Mouse (Mus musculus) CH12.LX (cell line): ENCODE measurements at regions not wholly inside any gene's neighbourhood (a gene's known extent, or its start where the extent isn't known, plus 50 kb on each side); places are given as distances from the start of the nearest gene placed in this dataset.

Experiments used
- DNase-seq: peaks from one replicate; pipeline ENCODE4 v3.0.0-alpha.2; 2013; ENCODE audit errors: extremely low read depth
- H3K27ac ChIP-seq: 2 replicates; pipeline ENCODE4 v1.5.1; 2012; ENCODE audit warnings: low read depth, mild to moderate bottlenecking, control low read depth, moderate library complexity; ENCODE audit not compliant: insufficient read depth
- H3K27me3 ChIP-seq: replicated peaks from 2 replicates; pipeline ENCODE3; 2012; ENCODE audit warnings: inconsistent platforms
- H3K36me3 ChIP-seq, 2 experiments: replicated peaks in 1 of 2; 2 replicates each; pipeline versions ENCODE3 to v1.6.1; 2012; ENCODE audit warnings: inconsistent platforms in 1 of 2, low read length in 1 of 2, mild to moderate bottlenecking in 1 of 2, mixed read lengths in 1 of 2, moderate library complexity in 1 of 2; ENCODE audit not compliant: control insufficient read depth in 1 of 2, insufficient read depth in 1 of 2
- H3K4me1 ChIP-seq, 2 experiments: 2 replicates each; pipeline ENCODE4 v1.6.1; 2012; ENCODE audit warnings: inconsistent platforms in 1 of 2, moderate library complexity in 1 of 2; ENCODE audit not compliant: insufficient read depth in 2 of 2, control insufficient read depth in 1 of 2
- H3K4me2 ChIP-seq: 2 replicates; pipeline ENCODE4 v1.6.1; 2012; ENCODE audit warnings: low read depth, mild to moderate bottlenecking, control low read depth; ENCODE audit not compliant: poor library complexity, insufficient read depth, severe bottlenecking
- H3K4me3 ChIP-seq, 3 experiments: fragments of 150-350 bp in 1 of 3; sonication (generic) in 1 of 3; replicated peaks in 1 of 3; 2 replicates each; pipeline versions ENCODE3 to v1.5.1; 2011 to 2012; ENCODE audit warnings: low read depth in 2 of 3, low read length in 2 of 3, mild to moderate bottlenecking in 2 of 3, moderate library complexity in 2 of 3, control low read depth in 1 of 3, improper control_type of control experiment in 1 of 3, inconsistent platforms in 1 of 3, mixed read lengths in 1 of 3; ENCODE audit not compliant: poor library complexity in 1 of 3
- H3K79me2 ChIP-seq: replicated peaks from 2 replicates; pipeline ENCODE4 v1.6.1; 2012; ENCODE audit warnings: mild to moderate bottlenecking, moderate library complexity; ENCODE audit not compliant: control insufficient read depth, poor library complexity, insufficient read depth, severe bottlenecking; ENCODE audit errors: extremely low read depth
- H3K9ac ChIP-seq: 2 replicates; pipeline ENCODE4 v1.6.1; 2012; ENCODE audit warnings: low read depth, mild to moderate bottlenecking, control low read depth, moderate library complexity; ENCODE audit not compliant: insufficient read depth
- H3K9me3 ChIP-seq: replicated peaks from 2 replicates; pipeline ENCODE3; 2012; ENCODE audit warnings: low read length, inconsistent platforms, mixed read lengths
- BHLHE40 ChIP-seq: IDR thresholded peaks from 2 replicates; pipeline ENCODE4 v1.6.1; 2011; ENCODE audit warnings: mild to moderate bottlenecking, low read depth, low read length, improper control_type of control experiment
- CHD1 ChIP-seq: IDR thresholded peaks from 2 replicates; pipeline ENCODE4 v1.6.1; 2012; ENCODE audit warnings: low read depth, low read length, improper control_type of control experiment, inconsistent platforms
- CHD2 ChIP-seq: IDR thresholded peaks from 2 replicates; pipeline ENCODE4 v1.6.1; 2011; ENCODE audit warnings: low read length, improper control_type of control experiment
- CTCF ChIP-seq, 2 experiments: IDR thresholded peaks in 1 of 2; conservative IDR thresholded peaks in 1 of 2; 2 replicates each; pipeline ENCODE4 v1.5.1; 2011 to 2012; ENCODE audit warnings: low read depth in 2 of 2, low read length in 2 of 2, improper control_type of control experiment in 1 of 2, inconsistent platforms in 1 of 2, mild to moderate bottlenecking in 1 of 2, moderate library complexity in 1 of 2
- E2F4 ChIP-seq: IDR thresholded peaks from 2 replicates; pipeline ENCODE4 v1.6.1; 2011; ENCODE audit warnings: low read depth, low read length, improper control_type of control experiment; ENCODE audit not compliant: insufficient replicate concordance
- ETS1 ChIP-seq: conservative IDR thresholded peaks from 2 replicates; pipeline ENCODE4 v1.6.1; 2012; ENCODE audit warnings: low read depth, mild to moderate bottlenecking, inconsistent platforms, low read length, improper control_type of control experiment, moderate library complexity
- GABPA ChIP-seq: IDR thresholded peaks from 2 replicates; pipeline ENCODE4 v1.6.1; 2012; ENCODE audit warnings: low read depth, low read length, improper control_type of control experiment, inconsistent platforms; ENCODE audit not compliant: insufficient replicate concordance
- IRF4 ChIP-seq: IDR thresholded peaks from 2 replicates; pipeline ENCODE4 v1.6.1; 2014; ENCODE audit warnings: low read depth, mild to moderate bottlenecking, inconsistent platforms, low read length, improper control_type of control experiment
- JUN ChIP-seq: IDR thresholded peaks from 2 replicates; pipeline ENCODE4 v1.6.1; 2011; ENCODE audit warnings: low read depth, mild to moderate bottlenecking, low read length, improper control_type of control experiment, moderate library complexity; ENCODE audit not compliant: insufficient read depth
- JUND ChIP-seq: conservative IDR thresholded peaks from 2 replicates; pipeline ENCODE4 v1.6.1; 2011; ENCODE audit warnings: low read depth, low read length, improper control_type of control experiment
- KAT2A ChIP-seq: IDR thresholded peaks from 2 replicates; pipeline ENCODE4 v1.6.1; 2012; ENCODE audit warnings: low read length, improper control_type of control experiment, inconsistent platforms; ENCODE audit not compliant: insufficient replicate concordance
- MAFK ChIP-seq: IDR thresholded peaks from 2 replicates; pipeline ENCODE4 v1.6.1; 2011; ENCODE audit warnings: low read length, improper control_type of control experiment; ENCODE audit not compliant: insufficient replicate concordance
- MAX ChIP-seq: IDR thresholded peaks from 2 replicates; pipeline ENCODE4 v1.6.1; 2011; ENCODE audit warnings: low read length, improper control_type of control experiment
- MAZ ChIP-seq: IDR thresholded peaks from 2 replicates; pipeline ENCODE4 v1.6.1; 2012; ENCODE audit warnings: low read depth, mild to moderate bottlenecking, inconsistent platforms, low read length, improper control_type of control experiment, moderate library complexity
- MEF2A ChIP-seq: IDR thresholded peaks from 2 replicates; pipeline ENCODE4 v1.6.1; 2014; ENCODE audit warnings: low read depth, mild to moderate bottlenecking, inconsistent platforms, low read length, improper control_type of control experiment, borderline replicate concordance
- MXI1 ChIP-seq: IDR thresholded peaks from 2 replicates; pipeline ENCODE4 v1.6.1; 2011; ENCODE audit warnings: mild to moderate bottlenecking, low read depth, low read length, improper control_type of control experiment
- MYC ChIP-seq: IDR thresholded peaks from 2 replicates; pipeline ENCODE4 v1.6.1; 2011; ENCODE audit warnings: low read depth, mild to moderate bottlenecking, improper control_type of control experiment, low read length
- NELFE ChIP-seq: IDR thresholded peaks from 2 replicates; pipeline ENCODE4 v1.6.1; 2011; ENCODE audit warnings: low read depth, low read length, improper control_type of control experiment
- PAX5 ChIP-seq: IDR thresholded peaks from 2 replicates; pipeline ENCODE4 v1.6.1; 2012; ENCODE audit warnings: low read length, inconsistent platforms, mixed read lengths
- POLR2A ChIP-seq: IDR thresholded peaks from 2 replicates; pipeline ENCODE4 v1.6.1; 2011; ENCODE audit warnings: low read depth, mild to moderate bottlenecking, improper control_type of control experiment, low read length
- POLR2AphosphoS2 ChIP-seq: IDR thresholded peaks from 2 replicates; pipeline ENCODE4 v1.6.1; 2011; ENCODE audit warnings: low read depth, low read length, improper control_type of control experiment
- RCOR1 ChIP-seq: conservative IDR thresholded peaks from 2 replicates; pipeline ENCODE4 v1.6.1; 2012; ENCODE audit warnings: low read depth, mild to moderate bottlenecking, inconsistent platforms, low read length, improper control_type of control experiment
- SMC3 ChIP-seq: IDR thresholded peaks from 2 replicates; pipeline ENCODE4 v1.6.1; 2011; ENCODE audit warnings: low read depth, low read length, improper control_type of control experiment
- TBP ChIP-seq: conservative IDR thresholded peaks from 2 replicates; pipeline ENCODE4 v1.6.1; 2011; ENCODE audit warnings: low read depth, low read length, improper control_type of control experiment
- TCF12 ChIP-seq: IDR thresholded peaks from 2 replicates; pipeline ENCODE4 v1.6.1; 2014; ENCODE audit warnings: low read depth, mild to moderate bottlenecking, inconsistent platforms, low read length, improper control_type of control experiment
- UBTF ChIP-seq: IDR thresholded peaks from 2 replicates; pipeline ENCODE4 v1.6.1; 2012; ENCODE audit warnings: low read depth, mild to moderate bottlenecking, inconsistent platforms, low read length, improper control_type of control experiment, moderate library complexity
- USF1 ChIP-seq: IDR thresholded peaks from 2 replicates; pipeline ENCODE4 v1.6.1; 2014; ENCODE audit warnings: low read depth, mild to moderate bottlenecking, inconsistent platforms, low read length, improper control_type of control experiment
- USF2 ChIP-seq: conservative IDR thresholded peaks from 2 replicates; pipeline ENCODE4 v1.6.1; 2011; ENCODE audit warnings: low read depth, low read length, improper control_type of control experiment
- ZC3H11A ChIP-seq: IDR thresholded peaks from 2 replicates; pipeline ENCODE4 v1.6.1; 2012; ENCODE audit warnings: low read depth, mild to moderate bottlenecking, inconsistent platforms, low read length, improper control_type of control experiment
- ZKSCAN1 ChIP-seq: IDR thresholded peaks from 2 replicates; pipeline ENCODE4 v1.6.1; 2012; ENCODE audit warnings: low read depth, inconsistent platforms, low read length, improper control_type of control experiment, borderline replicate concordance
- ZMIZ1 ChIP-seq: IDR thresholded peaks from 2 replicates; pipeline ENCODE4 v1.6.1; 2012; ENCODE audit warnings: low read depth, mild to moderate bottlenecking, inconsistent platforms, low read length, improper control_type of control experiment
- dilution Hi-C: fragments of 300-500 bp; cut with MboI; formaldehyde crosslinking; loops from 2 replicates; pipeline ENCODE4 v1.14.3; 2020; ENCODE audit warnings: low sequenced_read_pairs; ENCODE audit not compliant: extremely low pct_unique_long_range_greater_than_20kb, extremely low pct_ligation_motif_present
- in situ Hi-C: fragments of 300-500 bp; cut with MboI; formaldehyde crosslinking; loops from 3 replicates; pipeline ENCODE4 v1.14.3; 2019; ENCODE audit warnings: low sequenced_read_pairs, low pct_ligation_motif_present, low pct_unique_long_range_greater_than_20kb, mixed read lengths

DNA sequence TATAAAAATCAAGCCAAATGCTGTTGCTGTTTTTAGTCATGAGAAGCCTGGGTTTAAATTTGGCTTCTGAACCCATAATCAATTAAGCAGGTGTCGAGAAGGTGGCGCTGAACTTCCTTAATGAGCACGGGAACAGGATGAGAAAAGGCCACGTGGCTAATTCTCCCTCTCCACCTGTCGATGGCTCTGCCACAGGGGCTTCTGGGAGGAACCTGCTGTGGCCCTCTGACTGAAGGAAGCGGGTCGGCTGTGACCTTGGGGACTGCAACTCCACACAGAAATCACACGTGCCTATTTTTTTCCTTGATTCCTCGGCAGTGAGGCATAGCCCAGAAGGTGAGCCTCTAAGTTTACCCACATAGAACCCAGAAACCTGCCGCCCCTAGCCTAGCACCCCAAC, 244.8 kb upstream of the Sulf2 start:
- Histone ChIP-seq H3K27me3 (peaks cover 6% of the 10 kb centered on the region), H3K9ac (no peak overlapping the region)

DNA sequence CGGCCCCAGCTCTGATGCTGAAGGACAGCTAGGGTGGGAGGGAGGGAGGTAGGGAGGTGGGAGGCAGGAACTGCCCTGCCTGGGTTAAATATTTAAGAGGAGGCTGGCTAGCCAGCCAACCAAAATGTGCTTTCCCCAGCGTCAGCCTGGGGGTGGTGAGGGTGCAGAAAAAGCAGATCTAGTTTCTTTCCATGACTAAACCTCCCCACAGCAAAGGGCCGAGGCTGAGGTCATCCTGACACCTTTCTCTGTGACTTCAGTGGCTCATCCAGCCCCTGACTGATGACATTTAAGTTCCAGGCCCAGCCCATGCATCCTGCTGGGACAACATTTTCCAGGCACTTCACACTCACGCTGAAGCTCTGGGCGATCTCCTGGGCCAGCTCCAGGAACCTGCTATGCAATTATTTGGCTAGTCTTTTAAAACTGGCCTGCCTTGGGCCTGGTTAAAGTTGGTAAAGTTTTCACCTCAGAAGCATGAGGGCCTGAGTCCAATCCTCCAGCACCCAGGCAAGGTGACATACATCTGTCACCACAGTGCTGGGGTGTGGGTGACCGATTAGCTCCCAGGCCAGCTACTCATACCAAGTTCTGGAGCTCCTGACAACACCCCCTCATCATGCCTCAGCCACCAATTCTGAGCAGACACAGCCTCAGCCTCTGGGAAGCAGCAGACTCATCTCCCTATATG, 243.8 kb upstream of the Sulf2 start:
- Histone ChIP-seq H3K9me3 (peaks cover 5% of the 10 kb centered on the region), H3K27ac (no peak overlapping the region), H3K4me2 (no peak overlapping the region), H3K36me3 (no peaks in the 10 kb centered on the region), H3K27me3 (peaks cover 6% of the 10 kb centered on the region), H3K9ac (no peak overlapping the region), H3K4me3 (no peak overlapping the region), H3K79me2 (no peaks in the 10 kb centered on the region), H3K4me1 (peaks cover 12 to 58% of the 10 kb centered on the region in 2 experiments)
- in situ Hi-C loops (no loop called here), dilution Hi-C loops (no loop called here)
- DNase-seq = peak; percentile 88
- TF ChIP-seq POLR2A (no peak), TCF12 (peak; percentile 50; the same call in 1 of the 2 replicates), CTCF (conservative IDR thresholded peaks at IDR 0.05 in 1 of 2, IDR thresholded peaks at IDR 0.05 in 1 of 2; ENCODE audit: low read depth in 2 of 2, low read length in 2 of 2) (no peak), MAX (no peak), SMC3 (no peak), ZC3H11A (no peak), PAX5 (no peak), NELFE (no peak), POLR2AphosphoS2 (no peak), USF2 (no peak), MEF2A (peak; percentile 63; the same call in 1 of the 2 replicates), MXI1 (no peak), E2F4 (no peak), MYC (no peak), GABPA (peak; percentile 17; the same call in 1 of the 2 replicates), TBP (no peak), RCOR1 (no peak), JUN (peak; percentile 73; the same call in 1 of the 2 replicates), UBTF (no peak), IRF4 (peak; percentile 26; the same call in 1 of the 2 replicates), ZKSCAN1 (no peak), ETS1 (peak; percentile 87), ZMIZ1 (no peak), MAZ (0 out of 2 replicates have a peak, but pooled peaks have one; percentile 23), USF1 (no peak), CHD2 (no peak), JUND (peak; percentile 60), CHD1 (no peak), MAFK (no peak), BHLHE40 (no peak), KAT2A (no peak)

More for the DNA sequence above, 244.8 kb upstream of the Sulf2 start:
- in situ Hi-C loops = no loop called here
- no peak for TF ChIP-seq GABPA
- no peak for TF ChIP-seq ZC3H11A
- TF ChIP-seq MXI1 = no peak
- peak; percentile 77 for TF ChIP-seq MAX
- no peak for TF ChIP-seq NELFE
- TF ChIP-seq, all 38 proteins: peak for 1
- H3K27ac ChIP-seq = no peak overlapping the region
- H3K79me2 ChIP-seq = no peaks in the 10 kb centered on the region
- no peak overlapping the region for H3K4me3 ChIP-seq
- H3K4me1 ChIP-seq = peaks cover 12 to 48% of the 10 kb centered on the region in 2 experiments
- H3K4me2 ChIP-seq = no peak overlapping the region
- DNase-seq = no peak
- H3K9me3 ChIP-seq = peaks cover 5% of the 10 kb centered on the region
- dilution Hi-C loops = no loop called here
- no peaks in the 10 kb centered on the region for H3K36me3 ChIP-seq
